Mouse (Mus musculus) liver, embryonic 14.5 days (tissue): ENCODE results near the gene Cd101. TPM values are rescaled to one million over a fixed set of nuclear protein-coding genes. Genes with fewer than 3 reads are reported as not detected.

ENCODE experiments used
- ATAC-seq: fragments of 200-750 bp; cut with Nextera tagmentation; 2 replicates; pipeline ENCODE4 v1.8.0; 2017; ENCODE audit warnings: moderate number of reproducible peaks, mild to moderate bottlenecking, moderate library complexity; ENCODE audit not compliant: insufficient read depth
- DNase-seq, 3 experiments: peaks; one replicate each; pipeline ENCODE4 v3.0.0-alpha.2; 2012 to 2013; ENCODE audit warnings: low read depth in 3 of 3, low spot score in 3 of 3
- H3K27ac ChIP-seq: fragments of 300-500 bp; sonication (generic); 2 replicates; pipeline ENCODE4 v1.5.1; 2014; ENCODE audit warnings: moderate library complexity, mild to moderate bottlenecking, control low read depth, inconsistent platforms
- H3K27me3 ChIP-seq: fragments of 300-500 bp; sonication (generic); 2 replicates; pipeline ENCODE4 v1.6.1; 2014; ENCODE audit warnings: mild to moderate bottlenecking, low read length, moderate library complexity; ENCODE audit not compliant: control insufficient read depth, insufficient read depth
- H3K36me3 ChIP-seq: fragments of 300-500 bp; sonication (generic); replicated peaks from 2 replicates; pipeline ENCODE4 v1.6.1; 2014; ENCODE audit warnings: low read depth; ENCODE audit not compliant: control insufficient read depth, insufficient read depth
- H3K4me1 ChIP-seq, 2 experiments: fragments of 200-500 bp in 1 of 2; fragments of 300-500 bp in 1 of 2; sonication (generic) in 1 of 2; replicated peaks; 2 replicates each; pipeline ENCODE4 v1.6.1; 2012 to 2014; ENCODE audit warnings: antibody characterized with exemption in 1 of 2, inconsistent platforms in 1 of 2, low read length in 1 of 2; ENCODE audit not compliant: control insufficient read depth in 2 of 2, insufficient read depth in 2 of 2
- H3K4me2 ChIP-seq: fragments of 300-500 bp; sonication (generic); 2 replicates; pipeline ENCODE4 v1.6.1; 2014; ENCODE audit warnings: low read depth, mild to moderate bottlenecking, control low read depth, moderate library complexity
- H3K4me3 ChIP-seq, 2 experiments: fragments of 200-500 bp in 1 of 2; fragments of 300-500 bp in 1 of 2; sonication (generic) in 1 of 2; 2 replicates each; pipeline ENCODE4 v1.5.1; 2012 to 2014; ENCODE audit warnings: low read depth in 2 of 2, low read length in 2 of 2, mild to moderate bottlenecking in 2 of 2, control low read depth in 1 of 2, inconsistent platforms in 1 of 2, moderate library complexity in 1 of 2; ENCODE audit not compliant: insufficient read depth in 1 of 2
- H3K9ac ChIP-seq: fragments of 300-500 bp; sonication (generic); replicated peaks from 2 replicates; pipeline ENCODE4 v1.6.1; 2014; ENCODE audit warnings: mild to moderate bottlenecking, control low read depth, moderate library complexity
- H3K9me3 ChIP-seq: fragments of 300-500 bp; sonication (generic); 2 replicates; pipeline ENCODE4 v1.6.1; 2016; ENCODE audit warnings: low read length, mixed read lengths; ENCODE audit not compliant: control insufficient read depth
- CTCF ChIP-seq: IDR thresholded peaks from 2 replicates; pipeline ENCODE4 v1.5.1; 2016; ENCODE audit warnings: antibody characterized with exemption, low read depth, control low read depth
- EP300 ChIP-seq: IDR thresholded peaks from 2 replicates; pipeline ENCODE4 v1.6.1; 2016; ENCODE audit warnings: antibody characterized with exemption, low read depth
- WGBS: fragments of 180-500 bp; shearing (Covaris S2); extraction: QIAGEN DNeasy Blood & Tissue Kit; methylation state at CpG from one replicate; pipeline ENCODE4 v1.1.7; 2014; ENCODE audit not compliant: insufficient replicate concordance; 5-methylcytosine and 5-hydroxymethylcytosine counted together
- polyA plus RNA-seq, 2 experiments: library from polyadenylated mRNA; depleted of rRNA in 1 of 2; stranded (reverse) in 1 of 2; unstranded in 1 of 2; fragments of >200 nt; fragmentation: Nextera tagmentation in 1 of 2; extraction: Ambion mirVana in 1 of 2; gene quantifications; 2 replicates each; pipeline versions ENCODE4 v1.2.1 to v1.2.3; 2012 to 2014

The Cd101 gene
- polyA plus RNA-seq, 2 experiments: 0.02 to 0.03 TPM

DNA sequence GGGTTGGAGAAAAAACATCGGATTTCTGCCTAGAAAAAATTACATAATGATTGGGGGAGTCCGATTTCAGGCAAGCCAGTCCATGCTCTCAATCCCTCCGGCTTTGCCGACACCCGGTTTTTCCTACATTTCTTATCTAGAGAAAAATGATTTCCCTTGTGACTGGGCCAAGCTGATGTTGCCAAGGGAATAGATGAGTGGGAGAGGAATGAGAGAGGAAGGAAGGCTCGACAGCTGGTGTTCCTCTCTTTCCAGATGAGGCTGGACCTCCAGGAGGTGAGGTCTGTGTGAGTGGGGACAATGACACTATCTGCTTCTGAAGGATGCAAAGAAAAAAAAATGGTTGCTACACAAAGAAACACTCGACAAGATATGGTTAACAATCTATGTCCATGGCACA, 36.2 kb downstream of the Cd101 start:
- Histone ChIP-seq H3K27ac (no peak overlapping the region), H3K4me3 (no peak overlapping the region), H3K36me3 (no peaks in the 10 kb centered on the region), H3K9ac (no peak overlapping the region), H3K4me1 (0 out of 4 replicates have a peak, but pooled peaks cover 0 to 3% of the 10 kb centered on the region in 2 experiments), H3K27me3 (no peaks in the 10 kb centered on the region), H3K4me2 (no peak overlapping the region), H3K9me3 (no peaks in the 10 kb centered on the region)
- 52% methylated on average over 7 of the region's 7 CpGs for WGBS
- ATAC-seq: no peak
- no peak for DNase-seq
- TF ChIP-seq EP300: no peak
- no peak for TF ChIP-seq CTCF

DNA sequence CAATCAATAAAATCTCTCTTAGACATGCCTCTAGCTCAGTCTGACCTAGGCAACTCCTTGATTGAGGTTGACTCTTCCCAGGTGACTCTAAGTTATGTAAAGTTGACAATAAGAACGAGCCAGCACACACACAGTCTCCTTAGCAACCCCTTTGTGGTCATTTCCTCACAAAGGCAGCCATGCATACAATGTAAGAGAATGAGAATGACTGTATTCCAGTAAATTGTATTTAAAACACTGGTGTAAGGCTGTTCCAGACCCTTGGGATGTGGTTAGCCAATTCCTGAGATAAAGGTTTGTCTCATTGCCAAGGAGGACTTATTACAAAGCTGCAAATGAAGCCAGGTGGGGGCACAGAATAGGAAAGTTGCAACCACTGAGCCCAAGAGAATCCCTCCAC, 39.1 kb downstream of the Cd101 start:
- H3K9me3 ChIP-seq: no peaks in the 10 kb centered on the region
- TF ChIP-seq EP300 (no peak), CTCF (no peak)
- WGBS: 29% methylated on average over 1 of the region's 1 CpGs

DNA sequence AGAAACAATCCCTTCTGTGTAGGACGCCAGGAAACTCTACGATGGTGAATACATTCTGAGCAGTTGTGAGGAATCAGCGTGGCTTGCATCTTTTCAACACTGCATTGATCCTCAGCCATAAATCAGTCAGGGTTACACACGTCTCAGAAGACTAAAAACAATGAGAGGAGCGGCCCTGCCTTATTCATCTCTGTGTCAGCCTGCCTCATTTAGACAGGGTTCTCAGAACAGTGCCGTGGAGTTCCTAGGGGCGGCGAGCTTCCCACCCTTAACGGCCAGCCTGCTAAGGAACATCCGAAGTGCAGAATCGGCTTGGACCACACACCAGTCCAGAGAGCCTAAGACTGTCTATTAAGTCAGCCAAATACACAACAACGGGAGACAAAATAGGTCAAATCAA, 39.9 kb downstream of the Cd101 start:
- ATAC-seq: no peak
- no peak overlapping the region for H3K9ac ChIP-seq
- H3K4me1 ChIP-seq: 0 out of 4 replicates have a peak, but pooled peaks cover 0 to 3% of the 10 kb centered on the region in 2 experiments
- 53% methylated on average over 12 of the region's 12 CpGs for WGBS
- TF ChIP-seq CTCF: no peak
- no peak for TF ChIP-seq EP300
- no peaks in the 10 kb centered on the region for H3K9me3 ChIP-seq
- H3K27ac ChIP-seq: no peak overlapping the region
- no peaks in the 10 kb centered on the region for H3K27me3 ChIP-seq
- H3K36me3 ChIP-seq: no peaks in the 10 kb centered on the region
- no peak overlapping the region for H3K4me3 ChIP-seq
- no peak overlapping the region for H3K4me2 ChIP-seq
- DNase-seq: no peak

More for the DNA sequence above, 39.1 kb downstream of the Cd101 start:
- Histone ChIP-seq H3K4me1 (0 out of 4 replicates have a peak, but pooled peaks cover 0 to 3% of the 10 kb centered on the region in 2 experiments), H3K4me3 (no peak overlapping the region), H3K9ac (no peak overlapping the region), H3K4me2 (no peak overlapping the region), H3K27me3 (no peaks in the 10 kb centered on the region), H3K27ac (no peak overlapping the region), H3K36me3 (no peaks in the 10 kb centered on the region)
- DNase-seq (no peak), ATAC-seq (no peak)

DNA sequence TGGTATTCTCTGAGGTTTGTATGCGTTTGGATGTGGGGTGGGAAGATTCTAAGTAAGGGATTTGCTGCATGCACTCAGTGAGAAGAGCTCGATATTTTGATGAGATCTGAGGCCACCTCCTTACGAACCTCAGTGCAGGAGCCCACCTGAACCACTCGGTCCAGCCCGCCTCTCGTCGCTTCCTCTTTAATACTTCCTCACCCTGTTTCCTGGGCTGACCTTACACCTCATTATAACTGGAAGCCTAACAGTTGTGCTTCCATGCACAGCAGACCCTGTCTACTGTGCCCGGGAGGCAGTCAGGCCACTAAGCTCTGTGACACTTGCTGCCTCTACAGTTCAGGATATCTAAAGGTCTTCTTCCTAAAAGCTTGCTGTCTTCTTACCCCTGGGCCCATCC, 50.1 kb downstream of the Cd101 start:
- H3K4me2 ChIP-seq: no peak overlapping the region
- no peak overlapping the region for H3K4me3 ChIP-seq
- 29% methylated on average over 8 of the region's 8 CpGs for WGBS
- no peaks in the 10 kb centered on the region for H3K4me1 ChIP-seq
- H3K27ac ChIP-seq: no peak overlapping the region
- DNase-seq (no peak), ATAC-seq (no peak)
- no peaks in the 10 kb centered on the region for H3K27me3 ChIP-seq
- no peaks in the 10 kb centered on the region for H3K9me3 ChIP-seq
- no peak overlapping the region for H3K9ac ChIP-seq
- TF ChIP-seq CTCF: no peak
- no peak for TF ChIP-seq EP300
- H3K36me3 ChIP-seq: no peaks in the 10 kb centered on the region

DNA sequence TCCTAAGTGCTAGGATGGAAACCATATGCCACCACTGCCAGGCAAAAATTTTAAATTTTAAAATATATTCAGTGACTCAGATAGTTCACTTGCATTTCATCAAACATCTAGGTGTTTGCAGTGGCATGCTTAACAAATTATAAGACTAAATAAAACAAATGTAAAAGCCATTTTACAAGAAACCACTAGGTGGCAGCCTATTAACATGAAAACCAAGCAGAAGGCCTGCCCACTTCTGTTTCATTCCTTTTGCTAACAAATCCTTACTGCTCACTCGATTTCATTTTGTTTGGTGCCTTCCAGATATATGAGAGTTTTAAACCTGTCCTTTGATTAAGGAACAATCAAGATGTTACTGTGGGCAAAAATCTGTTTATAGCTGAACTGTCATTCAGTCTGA, 55.5 kb downstream of the Cd101 start:
- WGBS: 2% methylated on average over 1 of the region's 1 CpGs
- Histone ChIP-seq H3K4me3 (no peak overlapping the region), H3K9me3 (no peaks in the 10 kb centered on the region), H3K27ac (no peak overlapping the region), H3K4me2 (no peak overlapping the region), H3K36me3 (no peaks in the 10 kb centered on the region), H3K9ac (no peak overlapping the region), H3K27me3 (no peaks in the 10 kb centered on the region), H3K4me1 (peaks cover 0 to 4% of the 10 kb centered on the region in 2 experiments; a peak in 3 of 4 replicates)
- no peak for TF ChIP-seq EP300
- peak; percentile 63; the same call in 1 of the 2 replicates for TF ChIP-seq CTCF
- ATAC-seq: no peak
- DNase-seq: peak in 1 of 3 experiments; percentile 14
